Mouse (Mus musculus) CD8-positive naive resting alpha-beta T cell, adult 2 months (primary cell): ENCODE measurements around the gene Gm3500.
"Not testable (repeated sequence)": the region's sequence is repeated elsewhere in the genome, so short reads cannot be mapped to it uniquely, and the experiment has no call there.

Source experiments
- DNase-seq, 2 experiments: peaks; one replicate each; pipeline ENCODE4 v3.0.0; 2022; ENCODE audit warnings: low read depth in 2 of 2, low spot score in 2 of 2

Gene Gm3500

DNA sequence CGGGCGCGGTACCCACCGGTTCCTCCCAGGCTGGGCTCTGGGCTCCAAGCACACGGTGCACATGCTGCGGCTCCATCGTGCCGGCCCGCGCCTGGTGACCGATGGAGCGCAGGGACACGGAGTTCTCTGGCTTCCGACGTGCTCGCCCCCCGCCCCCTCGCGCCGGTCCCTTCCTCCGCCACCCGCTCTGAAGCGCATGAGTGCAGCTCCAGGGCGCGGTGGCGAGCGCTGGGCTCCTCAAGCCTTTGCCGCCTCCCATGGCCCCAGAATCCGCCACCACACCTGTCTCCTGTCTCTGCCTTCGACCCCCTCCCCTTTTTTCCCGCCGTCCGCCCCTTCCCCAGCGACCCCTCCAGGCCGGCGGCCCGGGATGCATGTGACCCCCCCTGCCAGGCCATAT is at the start of gene Gm3500:
Gene Gm3500 (minus strand): TSS at position 101 of the 400 bp plus-strand sequence.
- DNase-seq = not testable (repeated sequence)

DNA sequence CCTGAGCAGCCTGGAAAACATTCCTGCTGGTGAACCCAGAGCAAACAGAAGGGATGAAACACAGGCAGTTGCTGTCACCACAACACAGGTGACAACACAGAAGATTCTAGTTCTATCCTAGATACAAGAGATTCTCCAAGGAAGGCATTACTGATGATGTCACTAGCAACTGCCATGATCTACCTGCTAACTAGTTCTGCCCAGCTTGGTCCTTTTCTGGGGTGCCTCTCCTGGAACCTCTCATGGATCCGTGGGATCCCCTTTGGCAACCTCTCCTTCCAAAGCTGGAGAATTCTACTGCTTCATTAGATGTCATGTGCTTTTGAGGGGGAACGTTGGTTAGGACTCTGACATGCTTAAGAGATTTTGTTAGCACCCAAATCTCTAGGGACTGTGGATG is 54.0 kb downstream of the Gm3500 start, which contains the start of gene Gm3542:
Gene Gm3542 (minus strand): TSS at position 101 of the 400 bp plus-strand sequence.
- DNase-seq = not testable (repeated sequence)
